Mouse (Mus musculus): ENCODE measurements around the gene Il1rl2. TPM values are rescaled to one million over a fixed set of nuclear protein-coding genes. Genes with fewer than 3 reads are reported as not detected.

Il1rl2 gene
- polyA plus RNA-seq, 1 experiment from 2014 or later: 2.6 TPM

DNA sequence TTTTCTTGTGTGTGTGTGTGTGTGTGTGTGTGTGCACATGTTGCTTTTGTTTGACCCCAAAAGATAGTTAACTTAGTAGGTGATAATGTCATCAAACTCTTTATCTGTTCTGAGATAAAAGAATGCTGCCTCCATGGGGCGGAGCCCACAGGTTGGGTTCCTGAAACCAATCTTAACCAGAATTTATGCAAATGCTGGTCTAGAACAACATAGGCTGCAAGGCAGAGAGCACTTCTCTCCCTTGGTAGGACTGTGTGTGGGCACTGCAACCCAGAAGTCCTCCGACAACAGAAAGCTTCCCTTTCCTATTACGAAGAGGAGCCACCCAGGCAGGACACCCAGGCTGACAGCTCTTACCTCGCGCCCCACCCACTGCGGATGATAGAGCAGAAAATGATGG, 75.2 kb downstream of the Il1rl2 start:
- no peak for ATAC-seq (ENCODE audit: insufficient number of reproducible peaks, insufficient read depth, low FRiP score, low read depth)
- no peak overlapping the region for H3K4me2 ChIP-seq (ENCODE audit: low read length)
- H3K9me3 ChIP-seq (ENCODE audit: control insufficient read depth, low read length): no peaks in the 10 kb centered on the region
- no peaks in the 10 kb centered on the region for H3K4me1 ChIP-seq (ENCODE audit: control insufficient read depth in 2 of 2, insufficient read depth in 2 of 2, low read length in 2 of 2)
- H3K36me3 ChIP-seq (ENCODE audit: control insufficient read depth, insufficient read depth, low read length): no peaks in the 10 kb centered on the region
- 87% methylated on average over 6 of the region's 6 CpGs for WGBS
- H3K4me3 ChIP-seq (ENCODE audit: control insufficient read depth in 1 of 2, insufficient read depth in 1 of 2, low read depth in 1 of 2, low read length in 2 of 2): no peak overlapping the region
- H3K27me3 ChIP-seq (ENCODE audit: control insufficient read depth, insufficient read depth, low read length): no peaks in the 10 kb centered on the region
- no peak overlapping the region for H3K27ac ChIP-seq (replicated peaks in 1 of 2; ENCODE audit: control insufficient read depth in 1 of 2, insufficient read depth in 1 of 2, low read depth in 2 of 2, low read length in 2 of 2)
- H3K9ac ChIP-seq (ENCODE audit: low read length): no peak overlapping the region

DNA sequence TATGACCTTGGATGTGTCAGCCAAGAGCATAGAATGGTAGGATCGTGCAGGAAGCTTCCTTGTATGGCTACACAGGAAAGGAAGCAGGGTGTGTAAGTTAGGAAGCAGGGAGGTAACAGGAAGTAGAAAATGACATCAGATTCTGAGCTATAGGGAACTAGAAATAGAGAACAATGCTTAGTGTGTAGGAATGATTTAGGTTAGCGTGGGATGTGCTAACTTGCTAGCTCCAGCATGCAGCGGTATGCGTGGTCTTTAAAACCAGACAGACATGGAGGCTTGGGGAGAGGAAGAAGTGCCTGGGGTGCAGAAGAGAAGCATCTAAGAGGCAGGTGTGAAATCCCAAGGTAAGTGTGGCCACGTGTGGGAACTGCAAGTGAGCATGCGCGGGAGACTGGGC, 80.3 kb downstream of the Il1rl2 start:
- no peak for ATAC-seq (ENCODE audit: insufficient number of reproducible peaks, insufficient read depth, low FRiP score, low read depth)
- H3K4me3 ChIP-seq (ENCODE audit: control insufficient read depth in 1 of 2, insufficient read depth in 1 of 2, low read depth in 1 of 2, low read length in 2 of 2): no peak overlapping the region
- whole genome bisulfite sequencing: 75% methylated on average over 7 of the region's 7 CpGs
- H3K4me2 ChIP-seq (ENCODE audit: low read length): no peak overlapping the region
- H3K9ac ChIP-seq (ENCODE audit: low read length): no peak overlapping the region
- H3K27ac ChIP-seq (replicated peaks in 1 of 2; ENCODE audit: control insufficient read depth in 1 of 2, insufficient read depth in 1 of 2, low read depth in 2 of 2, low read length in 2 of 2): 0 out of 4 replicates have a peak overlapping the region, but pooled peaks of 1 of the 2 experiments have one; percentile 17
- no peaks in the 10 kb centered on the region for H3K9me3 ChIP-seq (ENCODE audit: control insufficient read depth, low read length)
- H3K27me3 ChIP-seq (ENCODE audit: control insufficient read depth, insufficient read depth, low read length): no peaks in the 10 kb centered on the region
- H3K36me3 ChIP-seq (ENCODE audit: control insufficient read depth, insufficient read depth, low read length): no peaks in the 10 kb centered on the region
- H3K4me1 ChIP-seq (ENCODE audit: control insufficient read depth in 2 of 2, insufficient read depth in 2 of 2, low read length in 2 of 2): no peaks in the 10 kb centered on the region

DNA sequence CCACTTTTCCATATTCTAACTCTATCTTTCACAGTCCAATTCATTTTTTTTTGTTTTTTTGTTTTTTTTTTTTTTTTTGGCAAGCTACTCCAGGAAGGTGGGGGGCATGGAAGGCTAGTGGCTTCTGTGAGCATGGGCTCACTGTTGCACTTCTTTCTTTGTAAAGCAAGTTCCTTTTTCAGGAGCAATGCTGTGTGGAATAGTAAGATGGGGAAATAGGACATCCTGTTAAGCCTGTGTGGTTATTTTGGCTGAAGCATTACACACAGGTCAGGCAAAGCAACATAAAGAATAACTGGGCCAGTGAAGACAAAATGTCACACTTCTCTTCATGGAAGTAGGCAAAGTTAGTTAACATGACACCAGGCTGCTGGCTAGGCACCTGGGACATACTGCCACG, 85.5 kb downstream of the Il1rl2 start:
- 63% methylated on average over 1 of the region's 1 CpGs for WGBS
- Histone ChIP-seq H3K36me3 (ENCODE audit: control insufficient read depth, insufficient read depth, low read length) (no peaks in the 10 kb centered on the region), H3K4me2 (ENCODE audit: low read length) (no peak overlapping the region), H3K4me3 (ENCODE audit: control insufficient read depth in 1 of 2, insufficient read depth in 1 of 2, low read depth in 1 of 2, low read length in 2 of 2) (no peak overlapping the region), H3K27me3 (ENCODE audit: control insufficient read depth, insufficient read depth, low read length) (no peaks in the 10 kb centered on the region), H3K27ac (replicated peaks in 1 of 2; ENCODE audit: control insufficient read depth in 1 of 2, insufficient read depth in 1 of 2, low read depth in 2 of 2, low read length in 2 of 2) (no peak overlapping the region), H3K4me1 (ENCODE audit: control insufficient read depth in 2 of 2, insufficient read depth in 2 of 2, low read length in 2 of 2) (no peaks in the 10 kb centered on the region), H3K9me3 (ENCODE audit: control insufficient read depth, low read length) (no peaks in the 10 kb centered on the region), H3K9ac (ENCODE audit: low read length) (no peak overlapping the region)
- no peak for ATAC-seq (ENCODE audit: insufficient number of reproducible peaks, insufficient read depth, low FRiP score, low read depth)

DNA sequence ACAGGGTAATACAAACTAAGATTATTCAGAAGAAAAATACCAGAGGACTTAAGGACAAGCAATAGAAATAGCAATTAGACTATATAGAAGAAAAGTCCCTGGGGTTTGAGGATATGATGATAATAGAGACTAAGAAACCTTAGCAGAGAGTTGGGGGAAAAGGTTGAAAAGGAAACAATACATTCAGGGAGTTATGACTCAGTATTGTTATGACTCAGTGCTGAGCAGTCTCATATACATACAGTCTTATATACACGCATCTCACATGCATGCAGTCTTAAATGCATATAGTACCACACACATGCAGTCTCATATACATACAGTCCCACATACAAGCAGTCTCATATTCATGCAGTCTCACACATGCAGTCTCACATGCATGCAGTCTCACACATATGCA, 88.6 kb downstream of the Il1rl2 start:
- 84% methylated on average over 1 of the region's 1 CpGs for WGBS
- Histone ChIP-seq H3K4me3 (ENCODE audit: control insufficient read depth in 1 of 2, insufficient read depth in 1 of 2, low read depth in 1 of 2, low read length in 2 of 2) (no peak overlapping the region), H3K9me3 (ENCODE audit: control insufficient read depth, low read length) (no peaks in the 10 kb centered on the region), H3K36me3 (ENCODE audit: control insufficient read depth, insufficient read depth, low read length) (no peaks in the 10 kb centered on the region), H3K4me1 (ENCODE audit: control insufficient read depth in 2 of 2, insufficient read depth in 2 of 2, low read length in 2 of 2) (no peaks in the 10 kb centered on the region), H3K27me3 (ENCODE audit: control insufficient read depth, insufficient read depth, low read length) (no peaks in the 10 kb centered on the region), H3K4me2 (ENCODE audit: low read length) (no peak overlapping the region), H3K27ac (replicated peaks in 1 of 2; ENCODE audit: control insufficient read depth in 1 of 2, insufficient read depth in 1 of 2, low read depth in 2 of 2, low read length in 2 of 2) (no peak overlapping the region), H3K9ac (ENCODE audit: low read length) (no peak overlapping the region)
- ATAC-seq (ENCODE audit: insufficient number of reproducible peaks, insufficient read depth, low FRiP score, low read depth): no peak

DNA sequence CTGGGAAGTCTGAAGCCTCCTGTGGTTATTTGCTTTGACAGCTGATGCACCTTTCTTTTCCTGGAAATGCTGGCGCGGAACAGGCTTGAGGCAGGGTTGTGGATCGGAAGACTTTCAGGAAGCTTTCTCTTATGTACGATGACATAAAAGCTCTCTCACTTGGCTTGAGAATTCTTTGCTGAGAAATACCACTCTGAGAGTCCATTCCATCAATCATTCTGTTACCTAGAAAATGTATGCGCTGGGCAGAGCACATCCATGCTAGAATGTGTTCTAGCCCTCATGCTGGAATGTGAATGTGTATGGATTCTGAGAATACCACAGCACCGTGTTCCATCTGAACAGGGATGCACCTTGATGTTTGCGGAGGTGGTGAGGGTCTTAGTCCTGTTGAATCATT, 89.9 kb downstream of the Il1rl2 start:
- Histone ChIP-seq H3K27ac (replicated peaks in 1 of 2; ENCODE audit: control insufficient read depth in 1 of 2, insufficient read depth in 1 of 2, low read depth in 2 of 2, low read length in 2 of 2) (no peak overlapping the region; a peak in 1 of 4 replicates), H3K4me1 (ENCODE audit: control insufficient read depth in 2 of 2, insufficient read depth in 2 of 2, low read length in 2 of 2) (no peaks in the 10 kb centered on the region), H3K4me2 (ENCODE audit: low read length) (no peak overlapping the region), H3K9me3 (ENCODE audit: control insufficient read depth, low read length) (no peaks in the 10 kb centered on the region), H3K9ac (ENCODE audit: low read length) (no peak overlapping the region), H3K27me3 (ENCODE audit: control insufficient read depth, insufficient read depth, low read length) (no peaks in the 10 kb centered on the region), H3K4me3 (ENCODE audit: control insufficient read depth in 1 of 2, insufficient read depth in 1 of 2, low read depth in 1 of 2, low read length in 2 of 2) (no peak overlapping the region), H3K36me3 (ENCODE audit: control insufficient read depth, insufficient read depth, low read length) (no peaks in the 10 kb centered on the region)
- WGBS: 66% methylated on average over 7 of the region's 7 CpGs
- ATAC-seq (ENCODE audit: insufficient number of reproducible peaks, insufficient read depth, low FRiP score, low read depth): no peak

DNA sequence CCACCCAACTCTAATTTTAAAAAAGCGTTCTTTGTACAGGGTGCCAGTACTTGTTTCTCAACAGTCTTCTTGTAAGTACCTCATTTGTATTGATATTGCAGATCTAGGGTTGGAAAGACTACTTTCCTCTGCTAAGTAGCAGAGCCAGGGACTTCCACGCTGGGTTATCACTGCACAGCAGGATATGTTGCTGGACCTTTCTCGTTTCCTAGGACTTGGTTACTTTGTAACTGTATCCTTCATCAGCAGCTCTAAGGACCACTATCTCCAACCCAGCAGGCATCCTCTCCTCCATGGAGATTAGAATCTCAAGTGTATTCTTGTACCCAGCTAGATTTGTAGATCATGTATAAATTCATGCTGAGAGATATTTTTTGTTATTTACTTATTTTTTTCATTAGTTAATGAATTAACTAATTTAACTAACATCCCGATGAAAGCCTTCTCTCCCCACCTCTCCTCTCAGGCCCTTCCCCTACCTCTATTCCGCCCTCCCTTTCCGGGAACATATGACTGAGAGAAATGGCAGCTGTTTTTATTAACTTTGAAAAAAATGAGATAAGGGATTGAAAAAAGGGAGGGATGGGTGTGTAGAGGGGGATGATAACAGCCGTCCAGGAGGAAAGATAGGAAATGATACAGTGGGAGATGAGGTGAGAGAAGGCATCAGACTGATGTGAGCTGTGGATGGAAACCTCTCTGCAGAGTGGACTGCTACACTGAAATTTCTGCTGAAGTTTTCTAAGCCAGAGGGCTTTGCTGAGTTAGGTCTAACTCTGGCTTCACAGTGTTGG, 90.7 kb downstream of the Il1rl2 start:
- no peaks in the 10 kb centered on the region for H3K4me1 ChIP-seq (ENCODE audit: control insufficient read depth in 2 of 2, insufficient read depth in 2 of 2, low read length in 2 of 2)
- H3K27me3 ChIP-seq (ENCODE audit: control insufficient read depth, insufficient read depth, low read length): no peaks in the 10 kb centered on the region
- H3K4me3 ChIP-seq (ENCODE audit: control insufficient read depth in 1 of 2, insufficient read depth in 1 of 2, low read depth in 1 of 2, low read length in 2 of 2): no peak overlapping the region
- no peak overlapping the region for H3K4me2 ChIP-seq (ENCODE audit: low read length)
- H3K27ac ChIP-seq (replicated peaks in 1 of 2; ENCODE audit: control insufficient read depth in 1 of 2, insufficient read depth in 1 of 2, low read depth in 2 of 2, low read length in 2 of 2): no peak overlapping the region
- no peaks in the 10 kb centered on the region for H3K36me3 ChIP-seq (ENCODE audit: control insufficient read depth, insufficient read depth, low read length)
- H3K9me3 ChIP-seq (ENCODE audit: control insufficient read depth, low read length): no peaks in the 10 kb centered on the region
- no peak for ATAC-seq (ENCODE audit: insufficient number of reproducible peaks, insufficient read depth, low FRiP score, low read depth)
- WGBS: 40% methylated on average over 7 of the region's 7 CpGs
- H3K9ac ChIP-seq (ENCODE audit: low read length): no peak overlapping the region

DNA sequence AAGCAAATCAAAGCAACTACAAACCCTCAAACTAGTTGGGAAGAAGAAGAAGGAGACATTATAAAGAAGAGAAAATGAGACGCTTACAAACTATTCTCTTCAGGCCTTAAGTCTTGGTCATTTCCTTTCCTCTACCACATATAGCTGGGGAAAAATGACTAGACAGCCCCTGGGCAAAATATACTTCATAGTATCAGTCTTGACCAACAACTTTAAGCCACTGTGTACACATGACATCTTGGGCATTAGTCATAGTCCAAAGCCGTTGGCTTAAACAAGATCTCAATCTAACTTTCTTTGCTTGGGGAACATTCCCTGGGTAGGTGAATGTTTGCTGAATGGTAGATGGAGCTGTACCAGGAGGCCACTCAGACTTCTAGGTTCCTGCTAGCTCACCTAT, 92.6 kb downstream of the Il1rl2 start:
- ATAC-seq (ENCODE audit: insufficient number of reproducible peaks, insufficient read depth, low FRiP score, low read depth): no peak

More for the DNA sequence above, 92.6 kb downstream of the Il1rl2 start:
- no peaks in the 10 kb centered on the region for H3K36me3 ChIP-seq (ENCODE audit: control insufficient read depth, insufficient read depth, low read length)
- H3K9ac ChIP-seq (ENCODE audit: low read length): no peak overlapping the region
- no peaks in the 10 kb centered on the region for H3K9me3 ChIP-seq (ENCODE audit: control insufficient read depth, low read length)
- no peaks in the 10 kb centered on the region for H3K27me3 ChIP-seq (ENCODE audit: control insufficient read depth, insufficient read depth, low read length)
- no peaks in the 10 kb centered on the region for H3K4me1 ChIP-seq (ENCODE audit: control insufficient read depth in 2 of 2, insufficient read depth in 2 of 2, low read length in 2 of 2)
- H3K4me2 ChIP-seq (ENCODE audit: low read length): no peak overlapping the region
- no peak overlapping the region for H3K4me3 ChIP-seq (ENCODE audit: control insufficient read depth in 1 of 2, insufficient read depth in 1 of 2, low read depth in 1 of 2, low read length in 2 of 2)
- H3K27ac ChIP-seq (replicated peaks in 1 of 2; ENCODE audit: control insufficient read depth in 1 of 2, insufficient read depth in 1 of 2, low read depth in 2 of 2, low read length in 2 of 2): no peak overlapping the region
- 81% methylated on average over 2 of the region's 2 CpGs for WGBS
